Mouse (Mus musculus): ENCODE data around the gene Eef1a1. TPM values are rescaled to one million over a fixed set of nuclear protein-coding genes. Genes with fewer than 3 reads are reported as not detected.

Eef1a1 gene
- polyA plus RNA-seq, 1 experiment from 2014 or later, result 5,695 TPM

DNA sequence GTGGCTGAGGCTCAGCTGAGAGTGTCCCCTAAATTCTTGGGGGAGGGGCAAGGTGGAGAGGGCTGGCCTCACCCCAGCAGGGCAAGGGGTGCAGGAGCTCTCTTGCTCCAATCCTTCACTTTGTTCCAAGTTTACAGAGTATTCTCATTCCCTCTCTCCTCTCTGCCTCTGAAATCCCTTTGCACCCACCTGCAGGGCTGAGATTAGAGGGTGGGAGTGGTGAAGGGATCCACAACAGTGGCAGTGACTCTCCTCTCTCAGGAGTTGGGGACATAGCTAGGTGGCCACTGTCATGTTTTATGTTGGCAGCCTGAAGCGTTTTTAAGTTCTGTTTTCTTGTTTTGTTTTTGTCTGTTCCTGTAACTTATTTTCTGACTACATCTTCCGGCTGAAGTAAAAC, 59.4 kb downstream of the Eef1a1 start:
- Histone ChIP-seq H3K27ac (ENCODE audit: low read depth) (no peak overlapping the region), H3K9ac (ENCODE audit: low read length) (no peak overlapping the region), H3K36me3 (ENCODE audit: control insufficient read depth, insufficient read depth, low read length) (no peaks in the 10 kb centered on the region), H3K4me2 (ENCODE audit: low read length) (no peak overlapping the region), H3K4me1 (replicated peaks; ENCODE audit: control insufficient read depth, insufficient read depth, low read length) (no peaks in the 10 kb centered on the region), H3K4me3 (ENCODE audit: low read depth, low read length) (no peak overlapping the region), H3K9me3 (ENCODE audit: control insufficient read depth, low read length) (no peaks in the 10 kb centered on the region), H3K27me3 (replicated peaks; ENCODE audit: control insufficient read depth, insufficient read depth, low read length) (no peaks in the 10 kb centered on the region)
- ATAC-seq (replicated peaks; ENCODE audit: low FRiP score, low TSS enrichment, low read depth) (no peak), DNase-seq (ENCODE audit: low spot score) (no peak)
- WGBS, result 54% methylated on average over 2 of the region's 2 CpGs

GRCm38 (mm10) chr9:78428870-78429432, 60.0 kb downstream of the Eef1a1 start:
- Histone ChIP-seq H3K4me1 (replicated peaks; ENCODE audit: control insufficient read depth, insufficient read depth, low read length) (no peaks in the 10 kb centered on the region), H3K9me3 (ENCODE audit: control insufficient read depth, low read length) (no peaks in the 10 kb centered on the region), H3K4me2 (ENCODE audit: low read length) (no peak overlapping the region), H3K4me3 (ENCODE audit: low read depth, low read length) (no peak overlapping the region), H3K36me3 (ENCODE audit: control insufficient read depth, insufficient read depth, low read length) (no peaks in the 10 kb centered on the region), H3K9ac (ENCODE audit: low read length) (no peak overlapping the region), H3K27ac (ENCODE audit: low read depth) (no peak overlapping the region), H3K27me3 (replicated peaks; ENCODE audit: control insufficient read depth, insufficient read depth, low read length) (no peaks in the 10 kb centered on the region)
- DNase-seq (ENCODE audit: low spot score), result no peak
- 83% methylated on average over 4 of the region's 4 CpGs for WGBS
- ATAC-seq (replicated peaks; ENCODE audit: low FRiP score, low TSS enrichment, low read depth), result no peak

Small RNA genes lying within 50 kb of the gene (microRNA-seq; reads per million reads assigned to microRNA genes)
- gene Gm26377, result not detected

Other genes starting within 250 kb of the Eef1a1 start
- gene Gm3776, start 232.0 kb downstream of the Eef1a1 start, polyA plus RNA-seq (2014; fragmentation: Nextera tagmentation; extraction: Ambion mirVana), result 1.1 and 1.7 TPM in 2 replicates
- gene Gm10639, start 199.2 kb downstream of the Eef1a1 start, polyA plus RNA-seq (2014; fragmentation: Nextera tagmentation; extraction: Ambion mirVana), result not detected in 2 replicates
- gene Omt2a, start 174.4 kb downstream of the Eef1a1 start, polyA plus RNA-seq (2014; fragmentation: Nextera tagmentation; extraction: Ambion mirVana), result not detected in 2 replicates
- gene Omt2b, start 161.6 kb downstream of the Eef1a1 start, polyA plus RNA-seq (2014; fragmentation: Nextera tagmentation; extraction: Ambion mirVana), result not detected in 2 replicates
- gene Gsta2, start 133.4 kb downstream of the Eef1a1 start, polyA plus RNA-seq (2014; fragmentation: Nextera tagmentation; extraction: Ambion mirVana), result 0.74 and 2.9 TPM in 2 replicates
- not detected in 2 replicates for gene Dppa5a, start 121.0 kb downstream of the Eef1a1 start, polyA plus RNA-seq (2014; fragmentation: Nextera tagmentation; extraction: Ambion mirVana)
- gene Ooep, start 110.4 kb downstream of the Eef1a1 start, polyA plus RNA-seq (2014; fragmentation: Nextera tagmentation; extraction: Ambion mirVana), result 0.24 and 0.40 TPM in 2 replicates
- gene Ddx43, start 93.4 kb downstream of the Eef1a1 start, polyA plus RNA-seq (2014; fragmentation: Nextera tagmentation; extraction: Ambion mirVana), result 0.54 and 0.86 TPM in 2 replicates
- 1.9 and 2.4 TPM in 2 replicates for gene Cgas, start 45.9 kb downstream of the Eef1a1 start, polyA plus RNA-seq (2014; fragmentation: Nextera tagmentation; extraction: Ambion mirVana)
- gene Mto1, start 40.9 kb downstream of the Eef1a1 start, polyA plus RNA-seq (2014; fragmentation: Nextera tagmentation; extraction: Ambion mirVana), result 25.5 and 26.8 TPM in 2 replicates
- gene Gm17324, start 40.4 kb downstream of the Eef1a1 start, polyA plus RNA-seq (2014; fragmentation: Nextera tagmentation; extraction: Ambion mirVana), result 0.44 TPM in 1 of 2 replicates, not detected in the other
- 11.8 and 13.6 TPM in 2 replicates for gene Slc17a5, start 98.9 kb upstream of the Eef1a1 start, polyA plus RNA-seq (2014; fragmentation: Nextera tagmentation; extraction: Ambion mirVana)
- gene Cd109, start 126.4 kb upstream of the Eef1a1 start, polyA plus RNA-seq (2014; fragmentation: Nextera tagmentation; extraction: Ambion mirVana), result 7.4 and 10.8 TPM in 2 replicates